Mouse (Mus musculus): ENCODE measurements at regions not wholly inside any gene's neighbourhood (a gene's known extent, or its start where the extent isn't known, plus 50 kb on each side); places are given as distances from the start of the nearest gene placed in this dataset.

GRCm38 (mm10) chr12:54293248-54293647 is 89.6 kb upstream of the Egln3 start:
- no peak for TF ChIP-seq ZC3H11A (IDR thresholded peaks at IDR 0.05; ENCODE audit: borderline replicate concordance, low read depth, low read length)
- TF ChIP-seq MAFK (IDR thresholded peaks at IDR 0.05; ENCODE audit: insufficient read depth, low read depth, low read length): no peak
